Mouse (Mus musculus) kidney, adult 18-20 months (tissue): ENCODE data around the gene Rtn4r.

Source experiments
- DNase-seq: peaks from one replicate; pipeline ENCODE4 v3.0.0; 2021

Gene Rtn4r

DNA sequence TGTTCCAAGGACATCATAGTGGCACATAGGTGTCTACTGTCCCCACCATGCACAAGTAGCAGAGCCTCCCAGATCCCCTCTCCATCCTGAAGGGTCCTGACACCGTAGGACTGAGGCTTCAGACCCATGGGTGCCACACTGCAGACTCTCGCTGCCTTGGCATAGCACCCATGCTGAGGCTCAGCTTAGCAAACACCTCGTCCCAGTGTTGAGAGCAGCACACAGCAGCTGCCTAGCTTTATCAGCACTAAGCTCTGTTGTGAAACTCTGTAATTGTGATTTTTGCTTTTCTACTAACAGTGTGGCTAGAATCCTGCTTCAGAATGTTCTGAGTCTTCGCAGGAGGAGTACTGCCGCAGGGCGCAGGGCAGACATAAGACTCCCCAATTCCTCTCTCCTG, 70.4 kb downstream of the Rtn4r start:
- DNase-seq: no peak

DNA sequence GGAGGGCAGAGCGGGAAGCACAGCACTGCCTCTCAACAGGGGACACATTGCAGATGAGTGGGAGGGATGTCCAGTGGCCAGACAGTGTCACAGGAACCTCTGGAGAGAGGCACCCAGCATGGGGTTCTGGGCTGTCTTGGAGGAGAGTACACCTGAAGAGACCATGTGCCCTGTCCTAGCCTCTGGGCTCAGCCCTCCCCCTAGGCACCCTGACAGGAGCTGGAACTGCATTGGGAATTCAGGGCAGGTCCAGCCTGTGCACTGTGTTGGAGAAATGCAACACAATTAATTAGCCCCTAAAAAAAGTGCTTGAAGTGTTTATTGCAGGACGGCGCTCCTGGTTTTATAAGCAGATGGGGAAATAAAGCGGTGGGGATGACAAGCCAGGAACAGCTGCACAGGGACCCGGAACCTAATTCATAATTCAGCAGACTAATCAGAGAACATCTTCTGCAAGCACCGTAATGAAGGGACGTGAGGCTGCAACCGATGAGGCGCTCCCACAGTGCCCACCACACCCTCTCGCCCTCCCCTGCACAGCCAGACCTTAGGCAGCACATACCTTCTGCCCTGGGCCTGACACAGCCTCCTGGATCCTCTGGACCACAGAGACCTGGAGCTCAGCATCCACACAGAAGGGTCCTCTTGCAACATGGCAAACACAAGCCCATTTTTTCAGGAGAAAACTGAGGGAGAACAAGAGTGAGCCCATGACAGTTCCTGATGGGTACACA, 71.1 kb downstream of the Rtn4r start:
- no peak for DNase-seq

- no peak for DNase-seq
Observed at GRCm38 (mm10) chr16:18200062-18200461, 72.6 kb downstream of the Rtn4r start.

DNA sequence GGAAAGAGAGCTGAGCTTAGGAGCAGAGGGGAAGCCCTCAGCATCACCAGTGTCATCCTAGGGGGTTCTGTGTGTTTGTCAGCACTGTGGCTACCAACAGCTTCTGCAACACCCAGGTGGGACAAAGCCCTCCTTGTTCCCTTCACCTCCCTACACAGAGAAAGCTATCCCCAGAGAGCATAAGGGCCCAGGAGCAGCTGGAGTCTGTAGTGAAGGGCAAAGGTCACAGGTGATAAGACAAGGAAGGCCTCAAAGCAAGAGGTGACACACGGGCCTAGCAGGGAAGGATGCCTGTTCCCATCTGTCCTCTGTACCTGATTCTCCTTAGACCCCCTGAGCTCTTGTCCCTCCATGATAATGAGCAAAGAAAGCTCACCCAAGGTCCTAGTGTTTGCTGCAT, 74.2 kb downstream of the Rtn4r start:
- DNase-seq: no peak
